Mouse (Mus musculus) heart, postnatal 0 days (tissue): Measurements from ENCODE around the gene Il10ra. TPM values are rescaled to one million over a fixed set of nuclear protein-coding genes. Genes with fewer than 3 reads are reported as not detected.

Experiments
- ATAC-seq: fragments of 200-750 bp; cut with Nextera tagmentation; 2 replicates; pipeline ENCODE4 v1.8.0; 2017; ENCODE audit warnings: low read depth, moderate number of reproducible peaks, moderate library complexity; ENCODE audit not compliant: insufficient read depth
- DNase-seq: peaks from one replicate; pipeline ENCODE4 v3.0.0-alpha.2; 2016; ENCODE audit warnings: low spot score
- H3K27ac ChIP-seq: fragments of 300-500 bp; sonication (generic); 2 replicates; pipeline ENCODE4 v1.5.1; 2014; ENCODE audit warnings: low read depth, mild to moderate bottlenecking
- H3K27me3 ChIP-seq: fragments of 300-500 bp; sonication (generic); 2 replicates; pipeline ENCODE4 v1.6.1; 2014; ENCODE audit warnings: low read length, mixed read lengths; ENCODE audit not compliant: control insufficient read depth, insufficient read depth
- H3K36me3 ChIP-seq: fragments of 300-500 bp; sonication (generic); replicated peaks from 2 replicates; pipeline ENCODE4 v1.6.1; 2014; ENCODE audit warnings: low read length, mixed read lengths; ENCODE audit not compliant: control insufficient read depth, insufficient read depth
- H3K4me1 ChIP-seq: fragments of 300-500 bp; sonication (generic); 2 replicates; pipeline ENCODE4 v1.6.1; 2014; ENCODE audit warnings: antibody characterized with exemption; ENCODE audit not compliant: control insufficient read depth, insufficient read depth
- H3K4me2 ChIP-seq: fragments of 300-500 bp; sonication (generic); 2 replicates; pipeline ENCODE4 v1.6.1; 2014; ENCODE audit warnings: low read depth, mild to moderate bottlenecking, low read length, moderate library complexity
- H3K4me3 ChIP-seq: fragments of 300-500 bp; sonication (generic); 2 replicates; pipeline ENCODE4 v1.5.1; 2014; ENCODE audit warnings: low read depth, low read length
- H3K9ac ChIP-seq: fragments of 300-500 bp; sonication (generic); replicated peaks from 2 replicates; pipeline ENCODE4 v1.6.1; 2014; ENCODE audit warnings: low read depth, low read length, mixed read lengths
- H3K9me3 ChIP-seq: fragments of 300-500 bp; sonication (generic); replicated peaks from 2 replicates; pipeline ENCODE4 v1.6.1; 2016; ENCODE audit warnings: low read length; ENCODE audit not compliant: control insufficient read depth
- CTCF ChIP-seq: IDR thresholded peaks from 2 replicates; pipeline ENCODE4 v1.5.1; 2016; ENCODE audit warnings: antibody characterized with exemption, control low read depth, low read depth
- EP300 ChIP-seq: IDR thresholded peaks from 2 replicates; pipeline ENCODE4 v1.6.1; 2016; ENCODE audit warnings: antibody characterized with exemption, low read depth
- WGBS: fragments of 180-500 bp; shearing (Covaris S2); extraction: QIAGEN DNeasy Blood & Tissue Kit; methylation state at CpG from one replicate; pipeline ENCODE4 v1.1.7; 2014; 5-methylcytosine and 5-hydroxymethylcytosine counted together
- microRNA-seq: library from miRNA; unstranded; fragments of <30 nt; microRNA quantifications from one replicate; pipeline ENCODE4, GENCODE M21; 2016
- polyA plus RNA-seq: library from polyadenylated mRNA; unstranded; fragments of >200 nt; fragmentation: Nextera tagmentation; extraction: Ambion mirVana; gene quantifications from 2 replicates; pipeline ENCODE4 v1.2.1, GENCODE M21; 2015
- total RNA-seq: library from RNA; depleted of rRNA; stranded (reverse); fragments of >200 nt; gene quantifications from 2 replicates; pipeline ENCODE4 v1.2.3, GENCODE M21; 2014; ENCODE audit warnings: low replicate concordance; rRNA removed

The Il10ra gene
- total and polyA plus RNA-seq, 2 experiments from 2014 or later: 0.60 to 2.5 TPM

DNA sequence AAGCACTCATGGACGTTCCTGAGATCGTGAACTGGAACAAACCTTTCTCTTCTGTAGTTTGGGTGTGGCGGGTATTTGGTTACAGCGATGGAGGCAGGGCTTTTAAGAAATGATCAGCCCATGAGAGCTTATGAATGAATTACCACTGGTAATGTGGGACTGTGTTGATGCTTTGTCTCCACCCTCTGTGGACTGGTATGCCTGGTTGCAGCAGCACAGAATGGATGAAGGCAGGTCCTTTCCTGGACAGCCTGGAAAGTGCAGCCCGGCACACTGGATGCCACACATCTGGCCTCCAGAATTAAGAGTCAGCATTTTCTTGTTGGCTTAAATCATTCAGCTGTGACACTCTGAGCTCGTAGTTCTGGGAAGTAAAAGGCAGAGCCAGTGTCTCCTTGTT is 56.9 kb downstream of the Il10ra start:
- Histone ChIP-seq H3K36me3 (no peaks in the 10 kb centered on the region), H3K4me1 (no peaks in the 10 kb centered on the region), H3K4me2 (no peak overlapping the region), H3K4me3 (no peak overlapping the region), H3K27ac (no peak overlapping the region), H3K9ac (no peak overlapping the region), H3K9me3 (no peaks in the 10 kb centered on the region), H3K27me3 (no peaks in the 10 kb centered on the region)
- WGBS: 71% methylated on average over 6 of the region's 6 CpGs
- no peak for TF ChIP-seq CTCF
- no peak for TF ChIP-seq EP300
- ATAC-seq (no peak), DNase-seq (no peak)

DNA sequence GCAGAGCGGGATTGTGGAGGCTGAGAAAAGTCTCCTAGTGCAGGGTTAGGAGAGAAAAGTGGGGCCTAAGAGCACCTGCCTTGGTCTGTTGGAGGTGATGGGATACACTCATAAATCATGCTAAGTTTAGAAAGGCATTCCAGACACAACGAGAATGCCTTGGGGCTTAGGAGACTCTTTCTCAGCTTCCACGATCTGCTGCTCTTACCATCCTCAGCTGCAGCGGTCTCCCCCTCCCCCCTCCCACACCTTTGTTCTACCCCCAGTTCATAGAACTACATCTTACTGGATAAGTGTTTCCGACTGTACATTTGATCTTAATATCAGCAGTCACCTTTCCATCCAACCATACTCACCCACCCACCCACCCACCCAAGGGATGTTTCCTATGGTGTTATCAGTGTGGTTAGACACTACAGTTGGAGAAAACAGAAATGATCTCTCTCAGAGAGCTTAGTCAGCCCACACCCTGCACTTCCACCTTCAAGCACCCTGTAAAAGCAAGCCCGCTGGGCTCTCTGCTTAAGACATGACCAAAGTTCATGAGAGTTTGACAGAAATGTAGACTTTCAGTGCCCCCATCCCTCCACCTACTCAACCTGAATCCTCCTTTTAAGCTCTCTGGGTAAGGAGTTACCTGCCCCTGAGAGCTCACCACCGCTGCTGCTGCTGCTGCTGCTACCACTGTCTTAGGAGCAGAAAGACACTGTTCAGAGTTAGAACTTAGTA is 61.8 kb downstream of the Il10ra start:
- H3K4me3 ChIP-seq: no peak overlapping the region
- no peak overlapping the region for H3K9ac ChIP-seq
- TF ChIP-seq CTCF (no peak), EP300 (no peak)
- no peaks in the 10 kb centered on the region for H3K27me3 ChIP-seq
- ATAC-seq (no peak), DNase-seq (no peak)
- no peaks in the 10 kb centered on the region for H3K9me3 ChIP-seq
- H3K4me2 ChIP-seq: no peak overlapping the region
- WGBS: 66% methylated on average over 7 of the region's 7 CpGs
- H3K4me1 ChIP-seq: no peaks in the 10 kb centered on the region
- no peak overlapping the region for H3K27ac ChIP-seq
- no peaks in the 10 kb centered on the region for H3K36me3 ChIP-seq

DNA sequence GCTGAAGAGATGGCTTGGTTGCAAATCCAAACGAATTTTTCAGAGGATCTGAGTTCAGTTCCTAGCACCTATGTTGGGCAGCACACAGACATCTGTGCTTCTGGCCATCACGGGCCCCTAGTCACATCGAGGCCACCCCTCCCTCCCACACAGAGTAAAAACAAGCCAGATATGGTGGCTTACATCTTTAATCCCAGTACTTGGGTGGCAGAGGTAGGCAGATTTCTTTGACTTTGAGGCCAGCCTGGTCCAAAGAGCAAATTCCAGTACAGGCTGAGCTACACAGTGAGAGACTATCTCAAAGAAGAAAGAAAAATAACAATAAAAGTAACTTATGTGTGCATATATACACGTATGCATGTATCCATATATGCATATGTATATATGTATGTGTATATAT is 62.8 kb downstream of the Il10ra start:
- Histone ChIP-seq H3K27ac (no peak overlapping the region), H3K27me3 (no peaks in the 10 kb centered on the region), H3K36me3 (no peaks in the 10 kb centered on the region), H3K4me3 (no peak overlapping the region), H3K9me3 (no peaks in the 10 kb centered on the region), H3K4me2 (no peak overlapping the region), H3K4me1 (no peaks in the 10 kb centered on the region), H3K9ac (no peak overlapping the region)
- DNase-seq (no peak), ATAC-seq (no peak)
- TF ChIP-seq CTCF (no peak), EP300 (no peak)
- WGBS: 58% methylated on average over 4 of the region's 4 CpGs

DNA sequence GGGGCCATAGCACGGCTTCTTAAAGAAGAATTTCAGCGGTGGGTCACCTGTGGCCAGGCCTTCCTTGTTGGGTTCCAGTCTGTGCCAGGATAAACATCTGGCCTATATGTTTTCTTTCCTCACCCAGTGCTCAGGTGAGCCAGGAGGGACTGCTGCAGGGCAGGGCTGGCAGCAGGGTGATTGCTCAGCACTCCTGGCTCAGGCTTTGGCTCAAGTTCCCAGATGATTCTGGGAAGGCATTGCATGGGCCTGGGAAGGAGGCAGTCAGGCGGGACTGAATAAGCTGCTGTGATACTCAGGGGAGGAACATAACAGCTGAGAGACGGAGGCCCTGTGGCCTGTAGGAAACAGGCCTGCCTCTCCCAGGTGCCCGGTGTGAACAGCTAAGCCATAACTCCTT is 63.8 kb downstream of the Il10ra start:
- Histone ChIP-seq H3K4me3 (no peak overlapping the region), H3K27ac (no peak overlapping the region), H3K36me3 (no peaks in the 10 kb centered on the region), H3K4me2 (no peak overlapping the region), H3K4me1 (no peaks in the 10 kb centered on the region), H3K9me3 (no peaks in the 10 kb centered on the region), H3K27me3 (no peaks in the 10 kb centered on the region), H3K9ac (no peak overlapping the region)
- 75% methylated on average over 5 of the region's 5 CpGs for WGBS
- no peak for TF ChIP-seq EP300
- DNase-seq (no peak), ATAC-seq (no peak)

Small RNA genes lying within 50 kb of the gene (microRNA-seq; reads per million reads assigned to microRNA genes)
- gene Mir7086: not detected

Other genes starting within 250 kb of the Il10ra start
- gene Mpzl2, start 229.3 kb downstream of the Il10ra start, total RNA-seq: 0.15 and 0.31 TPM in 2 replicates
- 0.41 and 0.42 TPM in 2 replicates for gene Mpzl2, start 229.3 kb downstream of the Il10ra start, polyA plus RNA-seq
- 1.7 and 3.1 TPM in 2 replicates for gene Mpzl3, start 214.0 kb downstream of the Il10ra start, total RNA-seq
- gene Mpzl3, start 214.0 kb downstream of the Il10ra start, polyA plus RNA-seq: 0.59 and 0.68 TPM in 2 replicates
- not detected in 2 replicates for gene Jaml, start 190.0 kb downstream of the Il10ra start, total RNA-seq
- 0.08 and 0.40 TPM in 2 replicates for gene Jaml, start 190.0 kb downstream of the Il10ra start, polyA plus RNA-seq
- 0.04 and 0.53 TPM in 2 replicates for gene Scn2b, start 151.4 kb downstream of the Il10ra start, total RNA-seq
- gene Scn2b, start 151.4 kb downstream of the Il10ra start, polyA plus RNA-seq: 0.31 and 0.51 TPM in 2 replicates
- gene Scn4b, start 130.8 kb downstream of the Il10ra start, total RNA-seq: 0.27 and 0.57 TPM in 2 replicates
- 0.10 and 0.11 TPM in 2 replicates for gene Scn4b, start 130.8 kb downstream of the Il10ra start, polyA plus RNA-seq
- gene BC049352, start 87.1 kb downstream of the Il10ra start, total RNA-seq: not detected in 2 replicates
- not detected in 2 replicates for gene BC049352, start 87.1 kb downstream of the Il10ra start, polyA plus RNA-seq
- gene Tmprss4, start 65.1 kb downstream of the Il10ra start, total RNA-seq: not detected in 2 replicates
- gene Tmprss4, start 65.1 kb downstream of the Il10ra start, polyA plus RNA-seq: 0.22 TPM in 1 of 2 replicates, not detected in the other
- 0.15 TPM in 1 of 2 replicates, not detected in the other for gene Tmprss13, start 50.0 kb upstream of the Il10ra start, total RNA-seq
- gene Tmprss13, start 50.0 kb upstream of the Il10ra start, polyA plus RNA-seq: 0.16 and 0.23 TPM in 2 replicates
- 18.1 and 23.7 TPM in 2 replicates for gene Fxyd6, start 101.0 kb upstream of the Il10ra start, total RNA-seq
- gene Fxyd6, start 101.0 kb upstream of the Il10ra start, polyA plus RNA-seq: 26.6 and 29.4 TPM in 2 replicates
- gene Fxyd2, start 130.5 kb upstream of the Il10ra start, total RNA-seq: not detected in 2 replicates
- 0.70 and 0.71 TPM in 2 replicates for gene Fxyd2, start 130.5 kb upstream of the Il10ra start, polyA plus RNA-seq
- 0.84 TPM in 1 of 2 replicates, not detected in the other for gene Dscaml1, start 157.5 kb upstream of the Il10ra start, total RNA-seq
- gene Dscaml1, start 157.5 kb upstream of the Il10ra start, polyA plus RNA-seq: 0.04 and 0.07 TPM in 2 replicates